Mouse (Mus musculus) hindbrain, embryonic 15.5 days (tissue): ENCODE results near the gene Plppr5. TPM values are rescaled to one million over a fixed set of nuclear protein-coding genes. Genes with fewer than 3 reads are reported as not detected.

Experiments
- ATAC-seq: fragments of 200-750 bp; cut with Nextera tagmentation; 2 replicates; pipeline ENCODE4 v1.8.0; 2017; ENCODE audit warnings: low read depth, moderate number of reproducible peaks, moderate TSS enrichment; ENCODE audit not compliant: low FRiP score
- H3K27ac ChIP-seq: fragments of 300-500 bp; sonication (generic); replicated peaks from 2 replicates; pipeline ENCODE4 v1.5.1; 2015; ENCODE audit warnings: mild to moderate bottlenecking, inconsistent platforms
- H3K27me3 ChIP-seq: fragments of 300-500 bp; sonication (generic); 2 replicates; pipeline ENCODE4 v1.6.1; 2015; ENCODE audit warnings: control low read depth, inconsistent platforms
- H3K36me3 ChIP-seq: fragments of 300-500 bp; sonication (generic); 2 replicates; pipeline ENCODE4 v1.6.1; 2015; ENCODE audit warnings: control low read depth, inconsistent platforms
- H3K4me1 ChIP-seq: fragments of 300-500 bp; sonication (generic); replicated peaks from 2 replicates; pipeline ENCODE4 v1.6.1; 2015; ENCODE audit warnings: control low read depth, inconsistent platforms
- H3K4me2 ChIP-seq: fragments of 300-500 bp; sonication (generic); 2 replicates; pipeline ENCODE4 v1.6.1; 2015; ENCODE audit warnings: moderate library complexity, mild to moderate bottlenecking, inconsistent platforms
- H3K4me3 ChIP-seq: fragments of 300-500 bp; sonication (generic); 2 replicates; pipeline ENCODE4 v1.5.1; 2015; ENCODE audit warnings: mild to moderate bottlenecking, inconsistent platforms
- H3K9ac ChIP-seq: fragments of 300-500 bp; sonication (generic); 2 replicates; pipeline ENCODE4 v1.6.1; 2015; ENCODE audit warnings: inconsistent platforms
- H3K9me3 ChIP-seq: fragments of 300-500 bp; sonication (generic); 2 replicates; pipeline ENCODE4 v1.6.1; 2016; ENCODE audit warnings: control low read depth, inconsistent platforms
- WGBS: fragments of 180-500 bp; shearing (Covaris S2); methylation state at CpG from one replicate; pipeline ENCODE4 v1.1.7; 2015; 5-methylcytosine and 5-hydroxymethylcytosine counted together
- polyA plus RNA-seq: library from polyadenylated mRNA; unstranded; fragments of >200 nt; fragmentation: Nextera tagmentation; extraction: Ambion mirVana; gene quantifications from 2 replicates; pipeline ENCODE4 v1.2.1, GENCODE M21; 2015

Gene Plppr5
- polyA plus RNA-seq, 1 experiment from 2014 or later = 7.2 TPM

GRCm38 (mm10) chr3:117716534-117717280 lies 142.1 kb downstream of the Plppr5 start:
- no peak overlapping the region for H3K4me3 ChIP-seq
- H3K9ac ChIP-seq = no peak overlapping the region
- H3K4me2 ChIP-seq = no peak overlapping the region
- H3K27ac ChIP-seq = no peak overlapping the region
- H3K27me3 ChIP-seq = no peaks in the 10 kb centered on the region
- WGBS = 86% methylated on average over 3 of the region's 3 CpGs
- no peak for ATAC-seq
- no peaks in the 10 kb centered on the region for H3K36me3 ChIP-seq
- H3K9me3 ChIP-seq = no peaks in the 10 kb centered on the region
- no peaks in the 10 kb centered on the region for H3K4me1 ChIP-seq

GRCm38 (mm10) chr3:117723390-117723789 lies 148.8 kb downstream of the Plppr5 start:
- no peak overlapping the region for H3K27ac ChIP-seq
- no peaks in the 10 kb centered on the region for H3K27me3 ChIP-seq
- ATAC-seq = no peak
- H3K4me3 ChIP-seq = no peak overlapping the region
- no peak overlapping the region for H3K4me2 ChIP-seq
- no peaks in the 10 kb centered on the region for H3K9me3 ChIP-seq
- H3K4me1 ChIP-seq = no peaks in the 10 kb centered on the region
- H3K36me3 ChIP-seq = no peaks in the 10 kb centered on the region
- no peak overlapping the region for H3K9ac ChIP-seq

GRCm38 (mm10) chr3:117724521-117724920 lies 149.9 kb downstream of the Plppr5 start:
- Histone ChIP-seq H3K4me3 (no peak overlapping the region), H3K4me2 (no peak overlapping the region), H3K36me3 (no peaks in the 10 kb centered on the region), H3K27ac (no peak overlapping the region), H3K4me1 (0 out of 2 replicates have a peak, but pooled peaks cover 5% of the 10 kb centered on the region), H3K9ac (no peak overlapping the region), H3K27me3 (no peaks in the 10 kb centered on the region), H3K9me3 (no peaks in the 10 kb centered on the region)
- WGBS = 66% methylated on average over 5 of the region's 5 CpGs
- ATAC-seq = no peak

- no peaks in the 10 kb centered on the region for H3K36me3 ChIP-seq
- 0 out of 2 replicates have a peak, but pooled peaks cover 5% of the 10 kb centered on the region for H3K4me1 ChIP-seq
- no peaks in the 10 kb centered on the region for H3K9me3 ChIP-seq
- 90% methylated on average over 1 of the region's 1 CpGs for WGBS
- no peak overlapping the region for H3K4me3 ChIP-seq
- no peak overlapping the region for H3K27ac ChIP-seq
- ATAC-seq = no peak
- H3K9ac ChIP-seq = no peak overlapping the region
- H3K4me2 ChIP-seq = no peak overlapping the region
- no peaks in the 10 kb centered on the region for H3K27me3 ChIP-seq
Observed at GRCm38 (mm10) chr3:117725501-117725900, 150.9 kb downstream of the Plppr5 start.

- H3K9ac ChIP-seq = no peak overlapping the region
- 39% methylated on average over 1 of the region's 1 CpGs for WGBS
- H3K9me3 ChIP-seq = no peaks in the 10 kb centered on the region
- ATAC-seq = no peak
- H3K4me2 ChIP-seq = no peak overlapping the region
- H3K4me1 ChIP-seq = 0 out of 2 replicates have a peak, but pooled peaks cover 5% of the 10 kb centered on the region
- no peak overlapping the region for H3K4me3 ChIP-seq
- no peak overlapping the region for H3K27ac ChIP-seq
- H3K36me3 ChIP-seq = no peaks in the 10 kb centered on the region
- H3K27me3 ChIP-seq = no peaks in the 10 kb centered on the region
Observed at GRCm38 (mm10) chr3:117728136-117728535, 153.5 kb downstream of the Plppr5 start.

- H3K9me3 ChIP-seq = no peaks in the 10 kb centered on the region
- no peak overlapping the region for H3K9ac ChIP-seq
- no peak for ATAC-seq
- H3K27me3 ChIP-seq = no peaks in the 10 kb centered on the region
- no peak overlapping the region for H3K4me3 ChIP-seq
- no peak overlapping the region for H3K27ac ChIP-seq
- no peaks in the 10 kb centered on the region for H3K36me3 ChIP-seq
- WGBS = 48% methylated on average over 9 of the region's 9 CpGs
- no peak overlapping the region for H3K4me2 ChIP-seq
- H3K4me1 ChIP-seq = 0 out of 2 replicates have a peak, but pooled peaks cover 5% of the 10 kb centered on the region
Observed at GRCm38 (mm10) chr3:117729121-117730072, 154.8 kb downstream of the Plppr5 start.

- Histone ChIP-seq H3K4me1 (0 out of 2 replicates have a peak, but pooled peaks cover 5% of the 10 kb centered on the region), H3K9ac (no peak overlapping the region), H3K4me3 (no peak overlapping the region), H3K27ac (no peak overlapping the region), H3K27me3 (no peaks in the 10 kb centered on the region), H3K9me3 (no peaks in the 10 kb centered on the region), H3K4me2 (no peak overlapping the region), H3K36me3 (no peaks in the 10 kb centered on the region)
- no peak for ATAC-seq
- WGBS = 57% methylated on average over 3 of the region's 3 CpGs
Observed at GRCm38 (mm10) chr3:117731545-117731944, 156.9 kb downstream of the Plppr5 start.

- Histone ChIP-seq H3K27ac (no peak overlapping the region), H3K9ac (no peak overlapping the region), H3K9me3 (no peaks in the 10 kb centered on the region), H3K36me3 (no peaks in the 10 kb centered on the region), H3K4me1 (0 out of 2 replicates have a peak, but pooled peaks cover 5% of the 10 kb centered on the region), H3K4me2 (no peak overlapping the region), H3K4me3 (no peak overlapping the region), H3K27me3 (no peaks in the 10 kb centered on the region)
- 42% methylated on average over 4 of the region's 4 CpGs for WGBS
- no peak for ATAC-seq
Observed at GRCm38 (mm10) chr3:117732661-117733060, 158.0 kb downstream of the Plppr5 start.

Other genes with a start within 250 kb of the Plppr5 start
- gene Plppr4, start 214.0 kb upstream of the Plppr5 start, polyA plus RNA-seq = 27.1 and 30.3 TPM in 2 replicates